ENCODE assay signal across 7 mouse cellular contexts in genomic region chr19:45815170-45815569, GRCm38 (mm10). TPM values are rescaled to one million over a fixed set of nuclear protein-coding genes. Genes with fewer than 3 reads are reported as not detected.
DNase-seq lines count a peak whose midpoint lies in the region; ATAC-seq and TF ChIP-seq lines count a peak whose summit lies in the region.

No protein-coding gene starts in this region.

- no peak for ATAC-seq in forebrain, embryonic 12.5 days (ENCODE audit: low FRiP score)
- ATAC-seq in neural tube, embryonic 15.5 days (ENCODE audit: low FRiP score) = no peak

- H3K4me1 ChIP-seq in forebrain, embryonic 12.5 days = peaks cover 48% of the 10 kb centered on the region
- H3K4me1 ChIP-seq in neural tube, embryonic 15.5 days = peaks cover 62% of the 10 kb centered on the region

- peak overlapping the region; percentile 50; the same call in 1 of the 2 replicates for H3K9ac ChIP-seq in forebrain, embryonic 12.5 days
- H3K9ac ChIP-seq in neural tube, embryonic 15.5 days (replicated peaks) = peak overlapping the region; percentile 52; the same call in 1 of the 2 replicates

- H3K4me2 ChIP-seq in forebrain, embryonic 12.5 days = peak overlapping the region; percentile 79
- H3K4me2 ChIP-seq in neural tube, embryonic 15.5 days = peak overlapping the region; percentile 91

- H3K27ac ChIP-seq in left cerebral cortex, adult 2 months = peak overlapping the region; percentile 89
- no peak overlapping the region for H3K27ac ChIP-seq in forebrain, embryonic 12.5 days
- no peak overlapping the region for H3K27ac ChIP-seq in neural tube, embryonic 15.5 days (replicated peaks)

- H3K36me3 ChIP-seq in forebrain, embryonic 12.5 days (replicated peaks) = no peaks in the 10 kb centered on the region
- 0 out of 2 replicates have a peak, but pooled peaks cover 4% of the 10 kb centered on the region for H3K36me3 ChIP-seq in neural tube, embryonic 15.5 days

- H3K9me3 ChIP-seq in forebrain, embryonic 12.5 days = no peaks in the 10 kb centered on the region
- H3K9me3 ChIP-seq in neural tube, embryonic 15.5 days (replicated peaks) = no peaks in the 10 kb centered on the region

- intact Hi-C loops in left cerebral cortex, adult 2 months (cut with DNase I) = loop anchor here (5.0 kb wide), 1 partner anchor 57 kb away; no protein-coding TSS in a partner anchor
- intact Hi-C loops in left cerebral cortex, postnatal 4 days (cut with DNase I) = no loop called here
- intact Hi-C loops in left cerebral cortex, postnatal 25 days (cut with DNase I) = loop anchor here (5.0 kb wide), 1 partner anchor 57 kb away; no protein-coding TSS in a partner anchor

- 67% methylated on average over 10 of the region's 10 CpGs for WGBS in forebrain, embryonic 12.5 days
- WGBS in neural tube, embryonic 15.5 days = 43% methylated on average over 10 of the region's 10 CpGs

- peak overlapping the region; percentile 64 for H3K4me3 ChIP-seq in left cerebral cortex, adult 2 months
- peak overlapping the region; percentile 46 for H3K4me3 ChIP-seq in forebrain, embryonic 12.5 days (replicated peaks)
- H3K4me3 ChIP-seq in neural tube, embryonic 15.5 days (replicated peaks) = peak overlapping the region; percentile 45

- no peak for TF ChIP-seq CTCF in left cerebral cortex, adult 2 months (IDR thresholded peaks at IDR 0.05)

- peak in 1 of 2 experiments; percentile 35 for DNase-seq in left cerebral cortex, adult 2 months (ENCODE audit: extremely low spot score in 1 of 2, low spot score in 2 of 2)
- DNase-seq in left cerebral cortex, postnatal 4 days = no peak
- DNase-seq in left cerebral cortex, postnatal 25 days (ENCODE audit: low spot score in 2 of 2) = peak; percentile 37 to 50
- DNase-seq in urinary bladder, postnatal 36 days (ENCODE audit: low spot score in 2 of 2) = no peak
- DNase-seq in cerebellum, postnatal 25 days = no peak

- peaks cover 38% of the 10 kb centered on the region for H3K27me3 ChIP-seq in forebrain, embryonic 12.5 days
- H3K27me3 ChIP-seq in neural tube, embryonic 15.5 days (replicated peaks) = no peaks in the 10 kb centered on the region; the same call in 1 of the 2 replicates

RNA-seq across cellular contexts. Expression of gene Kcnip2, which starts 0.7 kb away (rescaled TPM):
- 100 to 1,000 TPM; 142 to 170 TPM for total RNA-seq in left cerebral cortex, adult 2 months (2021)
- 10 to 100 TPM; 61.2 to 67.7 TPM for total RNA-seq in left cerebral cortex, postnatal 4 days (2021)
- polyA plus RNA-seq in forebrain, embryonic 12.5 days (2016; fragmentation: Nextera tagmentation; extraction: Ambion mirVana) = 2.7 and 4.0 TPM in 2 replicates
- total RNA-seq in left cerebral cortex, postnatal 25 days (2021) = 100 to 1,000 TPM; 141 to 165 TPM
- polyA plus RNA-seq in neural tube, embryonic 15.5 days (2015; fragmentation: Nextera tagmentation; extraction: Ambion mirVana) = 19.1 and 19.4 TPM in 2 replicates

RNA-seq across cellular contexts. Expression of gene Mgea5, which starts 31.5 kb away (rescaled TPM):
- 100 to 1,000 TPM; 164 to 176 TPM for total RNA-seq in left cerebral cortex, adult 2 months (2021)
- total RNA-seq in left cerebral cortex, postnatal 4 days (2021) = 100 to 1,000 TPM; 207 to 210 TPM
- polyA plus RNA-seq in forebrain, embryonic 12.5 days (2016; fragmentation: Nextera tagmentation; extraction: Ambion mirVana) = 94.7 and 105 TPM in 2 replicates
- total RNA-seq in left cerebral cortex, postnatal 25 days (2021) = 100 to 1,000 TPM; 159 to 160 TPM
- 64.6 and 71.2 TPM in 2 replicates for polyA plus RNA-seq in neural tube, embryonic 15.5 days (2015; fragmentation: Nextera tagmentation; extraction: Ambion mirVana)

Comparison
In these comparisons a context has a peak if more than half of its experiments do, and no peak if none do; other contexts are left out.
1. DNase-seq: peak in left cerebral cortex, postnatal 25 days (2 of 2); none in left cerebral cortex, postnatal 4 days (single experiment), urinary bladder, postnatal 36 days (0 of 2) and cerebellum, postnatal 25 days (0 of 2).
2. Peak in every context shown above with its lines, with median percentiles within 50 percentile points of each other: H3K4me3 ChIP-seq.